Mouse (Mus musculus): ENCODE results near the gene Arl15. TPM values are rescaled to one million over a fixed set of nuclear protein-coding genes. Genes with fewer than 3 reads are reported as not detected.

The Arl15 gene
- polyA plus RNA-seq, 1 experiment from 2014 or later: 7.9 TPM

- WGBS: 94% methylated on average over 4 of the region's 4 CpGs
- Histone ChIP-seq H3K4me2 (ENCODE audit: low read depth, low read length) (no peak overlapping the region), H3K4me3 (replicated peaks; ENCODE audit: low read length) (no peak overlapping the region), H3K9ac (ENCODE audit: low read length) (no peak overlapping the region), H3K36me3 (ENCODE audit: control insufficient read depth, insufficient read depth, low read length) (no peaks in the 10 kb centered on the region), H3K4me1 (ENCODE audit: control insufficient read depth, insufficient read depth, low read length) (peaks cover 4% of the 10 kb centered on the region; the same call in 1 of the 2 replicates), H3K27ac (ENCODE audit: low read length) (no peak overlapping the region), H3K27me3 (ENCODE audit: control insufficient read depth, insufficient read depth, low read length) (no peaks in the 10 kb centered on the region), H3K9me3 (replicated peaks; ENCODE audit: control insufficient read depth, low read length) (no peaks in the 10 kb centered on the region)
- no peak for ATAC-seq (ENCODE audit: insufficient read depth, low FRiP score)
Observed at GRCm38 (mm10) chr13:113935697-113936096, 141.4 kb downstream of the Arl15 start.

DNA sequence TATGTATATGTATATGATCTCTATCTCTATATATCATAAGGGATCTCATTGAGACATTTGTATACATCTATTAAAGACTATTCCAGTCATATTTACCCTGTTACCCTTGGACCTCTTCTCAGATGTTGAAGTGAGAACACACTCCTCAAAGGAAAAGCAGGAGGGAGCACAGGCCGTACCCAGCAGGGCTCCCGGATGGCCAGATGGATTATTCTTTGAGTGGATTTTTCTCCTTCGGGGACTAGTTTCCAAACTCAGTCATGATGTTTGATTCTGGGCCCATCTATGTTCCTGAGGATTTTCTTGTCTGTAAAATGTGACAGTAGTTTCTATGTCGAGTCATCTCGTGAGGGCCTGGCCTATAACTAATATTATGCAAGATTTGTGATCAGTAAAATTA, 142.9 kb downstream of the Arl15 start:
- Histone ChIP-seq H3K4me1 (ENCODE audit: control insufficient read depth, insufficient read depth, low read length) (peaks cover 4% of the 10 kb centered on the region; the same call in 1 of the 2 replicates), H3K4me3 (replicated peaks; ENCODE audit: low read length) (no peak overlapping the region), H3K36me3 (ENCODE audit: control insufficient read depth, insufficient read depth, low read length) (no peaks in the 10 kb centered on the region), H3K4me2 (ENCODE audit: low read depth, low read length) (no peak overlapping the region), H3K27me3 (ENCODE audit: control insufficient read depth, insufficient read depth, low read length) (no peaks in the 10 kb centered on the region), H3K9ac (ENCODE audit: low read length) (no peak overlapping the region), H3K9me3 (replicated peaks; ENCODE audit: control insufficient read depth, low read length) (no peaks in the 10 kb centered on the region), H3K27ac (ENCODE audit: low read length) (no peak overlapping the region)
- WGBS: 89% methylated on average over 5 of the region's 5 CpGs
- no peak for ATAC-seq (ENCODE audit: insufficient read depth, low FRiP score)

GRCm38 (mm10) chr13:113938561-113938960, 144.3 kb downstream of the Arl15 start:
- H3K27me3 ChIP-seq (ENCODE audit: control insufficient read depth, insufficient read depth, low read length): no peaks in the 10 kb centered on the region
- 85% methylated on average over 9 of the region's 9 CpGs for WGBS
- H3K36me3 ChIP-seq (ENCODE audit: control insufficient read depth, insufficient read depth, low read length): no peaks in the 10 kb centered on the region
- no peak overlapping the region for H3K4me2 ChIP-seq (ENCODE audit: low read depth, low read length)
- H3K9ac ChIP-seq (ENCODE audit: low read length): no peak overlapping the region
- no peak overlapping the region for H3K27ac ChIP-seq (ENCODE audit: low read length)
- no peak overlapping the region for H3K4me3 ChIP-seq (replicated peaks; ENCODE audit: low read length)
- peaks cover 4% of the 10 kb centered on the region; the same call in 1 of the 2 replicates for H3K4me1 ChIP-seq (ENCODE audit: control insufficient read depth, insufficient read depth, low read length)
- no peak for ATAC-seq (ENCODE audit: insufficient read depth, low FRiP score)
- no peaks in the 10 kb centered on the region for H3K9me3 ChIP-seq (replicated peaks; ENCODE audit: control insufficient read depth, low read length)

DNA sequence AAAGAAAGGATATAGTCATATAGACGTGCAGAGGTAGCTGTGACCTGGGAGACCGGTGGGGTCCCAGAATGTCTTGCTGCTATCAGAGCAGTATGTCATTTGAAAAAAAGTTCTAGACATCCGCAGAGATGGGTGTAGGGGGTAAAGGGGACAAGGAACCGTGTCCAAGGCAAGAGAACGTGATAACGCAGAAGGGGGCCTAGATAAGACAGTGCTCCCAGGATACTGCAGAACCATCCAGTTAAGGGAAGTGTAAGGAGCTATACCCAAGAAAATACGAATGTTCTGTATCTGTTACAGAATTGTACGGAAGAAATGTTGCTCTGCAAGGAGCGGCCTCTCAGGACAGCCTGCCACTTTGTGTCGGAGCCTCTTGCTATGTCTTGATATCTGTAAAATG, 144.8 kb downstream of the Arl15 start:
- Histone ChIP-seq H3K4me2 (ENCODE audit: low read depth, low read length) (no peak overlapping the region), H3K9me3 (replicated peaks; ENCODE audit: control insufficient read depth, low read length) (no peaks in the 10 kb centered on the region), H3K4me3 (replicated peaks; ENCODE audit: low read length) (no peak overlapping the region), H3K27ac (ENCODE audit: low read length) (no peak overlapping the region), H3K4me1 (ENCODE audit: control insufficient read depth, insufficient read depth, low read length) (peaks cover 4% of the 10 kb centered on the region; the same call in 1 of the 2 replicates), H3K9ac (ENCODE audit: low read length) (no peak overlapping the region), H3K36me3 (ENCODE audit: control insufficient read depth, insufficient read depth, low read length) (no peaks in the 10 kb centered on the region), H3K27me3 (ENCODE audit: control insufficient read depth, insufficient read depth, low read length) (no peaks in the 10 kb centered on the region)
- no peak for ATAC-seq (ENCODE audit: insufficient read depth, low FRiP score)
- 89% methylated on average over 10 of the region's 10 CpGs for WGBS

DNA sequence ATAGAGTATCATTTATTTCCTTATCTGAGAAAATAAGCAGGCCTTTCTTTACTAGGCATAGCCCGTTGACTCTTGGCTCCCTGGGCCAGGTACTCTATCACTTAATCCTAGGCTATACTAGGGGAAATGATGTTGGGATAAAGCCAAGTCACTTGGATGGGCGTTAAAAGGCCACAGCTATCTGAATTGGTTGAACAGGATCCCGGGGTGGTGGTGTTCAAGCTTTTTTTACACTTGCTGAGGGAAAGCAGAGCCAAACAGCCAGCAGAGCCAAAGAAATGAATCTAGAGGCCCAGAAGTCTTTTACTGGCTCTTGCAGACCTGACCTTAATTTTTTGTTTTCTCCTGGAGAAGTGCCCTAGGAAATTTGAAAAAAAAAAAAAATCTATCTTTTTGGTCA, 145.4 kb downstream of the Arl15 start:
- Histone ChIP-seq H3K27ac (ENCODE audit: low read length) (no peak overlapping the region), H3K27me3 (ENCODE audit: control insufficient read depth, insufficient read depth, low read length) (no peaks in the 10 kb centered on the region), H3K4me1 (ENCODE audit: control insufficient read depth, insufficient read depth, low read length) (peaks cover 4% of the 10 kb centered on the region; the same call in 1 of the 2 replicates), H3K4me3 (replicated peaks; ENCODE audit: low read length) (no peak overlapping the region), H3K36me3 (ENCODE audit: control insufficient read depth, insufficient read depth, low read length) (no peaks in the 10 kb centered on the region), H3K9ac (ENCODE audit: low read length) (no peak overlapping the region), H3K9me3 (replicated peaks; ENCODE audit: control insufficient read depth, low read length) (no peaks in the 10 kb centered on the region), H3K4me2 (ENCODE audit: low read depth, low read length) (no peak overlapping the region)
- 57% methylated on average over 3 of the region's 3 CpGs for WGBS
- ATAC-seq (ENCODE audit: insufficient read depth, low FRiP score): no peak

DNA sequence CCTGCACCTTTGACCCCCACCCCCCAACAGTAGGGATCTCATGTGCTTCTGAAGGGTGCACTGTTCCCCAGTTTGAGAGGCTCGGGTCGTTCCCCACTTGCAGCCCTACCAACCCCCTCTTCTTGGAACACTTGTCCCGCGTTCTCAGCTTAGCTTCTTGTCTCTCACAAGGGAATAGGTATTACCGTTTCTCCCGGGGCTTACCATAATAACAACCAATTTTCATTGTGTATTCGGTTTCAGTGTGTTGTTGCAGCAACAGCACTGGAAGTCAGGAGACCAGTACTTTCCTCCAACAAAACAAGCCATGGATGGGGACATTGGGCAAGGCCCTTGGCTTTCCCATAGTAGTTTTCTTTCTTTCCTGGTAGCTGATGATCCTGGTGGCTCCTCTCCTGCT, 145.8 kb downstream of the Arl15 start:
- no peak overlapping the region for H3K4me2 ChIP-seq (ENCODE audit: low read depth, low read length)
- H3K4me1 ChIP-seq (ENCODE audit: control insufficient read depth, insufficient read depth, low read length): peaks cover 4% of the 10 kb centered on the region; the same call in 1 of the 2 replicates
- ATAC-seq (ENCODE audit: insufficient read depth, low FRiP score): no peak
- H3K27ac ChIP-seq (ENCODE audit: low read length): no peak overlapping the region
- no peaks in the 10 kb centered on the region for H3K9me3 ChIP-seq (replicated peaks; ENCODE audit: control insufficient read depth, low read length)
- H3K27me3 ChIP-seq (ENCODE audit: control insufficient read depth, insufficient read depth, low read length): no peaks in the 10 kb centered on the region
- no peak overlapping the region for H3K9ac ChIP-seq (ENCODE audit: low read length)
- H3K36me3 ChIP-seq (ENCODE audit: control insufficient read depth, insufficient read depth, low read length): no peaks in the 10 kb centered on the region
- no peak overlapping the region for H3K4me3 ChIP-seq (replicated peaks; ENCODE audit: low read length)
- WGBS: 85% methylated on average over 7 of the region's 7 CpGs

GRCm38 (mm10) chr13:113941943-113942342, 147.6 kb downstream of the Arl15 start:
- Histone ChIP-seq H3K9me3 (replicated peaks; ENCODE audit: control insufficient read depth, low read length) (no peaks in the 10 kb centered on the region), H3K27ac (ENCODE audit: low read length) (no peak overlapping the region), H3K27me3 (ENCODE audit: control insufficient read depth, insufficient read depth, low read length) (no peaks in the 10 kb centered on the region), H3K9ac (ENCODE audit: low read length) (no peak overlapping the region), H3K4me3 (replicated peaks; ENCODE audit: low read length) (no peak overlapping the region), H3K36me3 (ENCODE audit: control insufficient read depth, insufficient read depth, low read length) (no peaks in the 10 kb centered on the region), H3K4me2 (ENCODE audit: low read depth, low read length) (no peak overlapping the region), H3K4me1 (ENCODE audit: control insufficient read depth, insufficient read depth, low read length) (peaks cover 4% of the 10 kb centered on the region; the same call in 1 of the 2 replicates)
- no peak for ATAC-seq (ENCODE audit: insufficient read depth, low FRiP score)
- 56% methylated on average over 3 of the region's 3 CpGs for WGBS

GRCm38 (mm10) chr13:113947546-113947945, 153.2 kb downstream of the Arl15 start:
- no peak for ATAC-seq (ENCODE audit: insufficient read depth, low FRiP score)

DNA sequence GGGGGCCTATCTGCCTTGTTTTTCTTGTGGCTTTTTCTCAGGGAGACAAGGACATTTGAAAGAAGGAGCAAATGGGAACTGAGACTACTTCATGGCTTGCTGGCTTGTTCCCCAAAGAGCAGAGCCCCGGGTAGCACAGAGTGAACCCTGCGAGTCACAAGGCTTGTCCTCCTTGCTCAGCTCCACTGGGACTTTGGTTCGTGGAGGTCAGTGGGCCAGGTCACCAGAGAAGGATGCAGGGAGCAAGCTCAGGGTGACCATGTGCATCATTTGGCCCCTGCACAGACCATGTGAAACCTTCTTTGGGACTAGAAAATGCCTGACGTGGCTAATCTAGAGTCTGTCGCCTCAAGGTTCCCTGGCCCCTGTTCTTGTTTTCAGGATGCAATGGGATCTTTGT, 155.4 kb downstream of the Arl15 start:
- Histone ChIP-seq H3K27ac (ENCODE audit: low read length) (no peak overlapping the region), H3K9ac (ENCODE audit: low read length) (no peak overlapping the region), H3K36me3 (ENCODE audit: control insufficient read depth, insufficient read depth, low read length) (no peaks in the 10 kb centered on the region), H3K4me3 (replicated peaks; ENCODE audit: low read length) (no peak overlapping the region), H3K9me3 (replicated peaks; ENCODE audit: control insufficient read depth, low read length) (no peaks in the 10 kb centered on the region), H3K27me3 (ENCODE audit: control insufficient read depth, insufficient read depth, low read length) (no peaks in the 10 kb centered on the region), H3K4me1 (ENCODE audit: control insufficient read depth, insufficient read depth, low read length) (peaks cover 15% of the 10 kb centered on the region; the same call in 1 of the 2 replicates), H3K4me2 (ENCODE audit: low read depth, low read length) (no peak overlapping the region)
- no peak for ATAC-seq (ENCODE audit: insufficient read depth, low FRiP score)
- WGBS: 73% methylated on average over 5 of the region's 5 CpGs

More at GRCm38 (mm10) chr13:113947546-113947945, 153.2 kb downstream of the Arl15 start:
- WGBS: 33% methylated on average over 4 of the region's 4 CpGs
- Histone ChIP-seq H3K4me3 (replicated peaks; ENCODE audit: low read length) (no peak overlapping the region), H3K4me2 (ENCODE audit: low read depth, low read length) (no peak overlapping the region), H3K4me1 (ENCODE audit: control insufficient read depth, insufficient read depth, low read length) (peaks cover 15% of the 10 kb centered on the region; the same call in 1 of the 2 replicates), H3K27ac (ENCODE audit: low read length) (peak overlapping the region; percentile 29; the same call in 1 of the 2 replicates), H3K36me3 (ENCODE audit: control insufficient read depth, insufficient read depth, low read length) (no peaks in the 10 kb centered on the region), H3K27me3 (ENCODE audit: control insufficient read depth, insufficient read depth, low read length) (no peaks in the 10 kb centered on the region), H3K9ac (ENCODE audit: low read length) (no peak overlapping the region), H3K9me3 (replicated peaks; ENCODE audit: control insufficient read depth, low read length) (no peaks in the 10 kb centered on the region)

Measured in stomach, embryonic 16.5 days (tissue).